In the genomic region with DNA sequence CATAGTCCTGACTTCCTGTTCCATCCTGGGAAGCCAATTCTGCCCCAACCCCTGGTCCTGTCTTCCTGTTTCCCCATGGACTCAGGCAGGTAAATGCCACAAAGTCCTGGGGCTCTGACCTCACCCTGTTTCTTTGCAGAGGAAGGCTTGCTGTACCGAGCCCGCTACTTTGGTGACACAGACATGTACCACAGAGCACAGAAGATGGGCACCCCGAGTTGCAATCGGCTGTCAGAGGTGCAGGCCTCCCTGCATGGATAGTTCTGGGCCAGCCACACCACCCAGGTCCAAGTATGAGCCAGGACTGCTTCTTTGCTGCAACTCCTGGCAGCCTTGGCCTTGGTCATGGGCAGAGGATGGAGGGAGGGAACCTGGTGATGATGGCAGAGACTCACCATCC, we compare ENCODE assay signal across 10 mouse cellular contexts. TPM values are rescaled to one million over a fixed set of nuclear protein-coding genes. Genes with fewer than 3 reads are reported as not detected.
DNase-seq lines count a peak whose midpoint lies in the region; ATAC-seq and TF ChIP-seq lines count a peak whose summit lies in the region.
"Had no signal": no experiment of that assay in that cellular context is flagged by ENCODE, and none has a peak within 500 bp of the region (broad histone marks: within the 10 kb centered on the region; RNA-seq: fewer than 3 reads in every experiment).

No protein-coding gene starts in this region.

- ATAC-seq in limb, embryonic 13.5 days (ENCODE audit: low FRiP score, low read depth) = no peak
- ATAC-seq in lung, postnatal 0 days = no peak
- ATAC-seq: Patski had no signal

- peak overlapping the region; percentile 69 for H3K27ac ChIP-seq in gastrocnemius, adult 2 months
- H3K27ac ChIP-seq in limb, embryonic 13.5 days = 0 out of 2 replicates have a peak overlapping the region, but pooled peaks have one; percentile 44
- peak overlapping the region; percentile 94 for H3K27ac ChIP-seq in olfactory bulb, adult 2 months (ENCODE audit: insufficient read depth, low read depth, low read length)
- no peak overlapping the region for H3K27ac ChIP-seq in lung, postnatal 0 days (ENCODE audit: low read length)

- H3K4me1 ChIP-seq in limb, embryonic 13.5 days = peaks cover 54% of the 10 kb centered on the region
- H3K4me1 ChIP-seq in olfactory bulb, adult 2 months (ENCODE audit: control insufficient read depth, insufficient read depth, low read length) = peaks cover 68% of the 10 kb centered on the region
- peaks cover 16% of the 10 kb centered on the region for H3K4me1 ChIP-seq in lung, postnatal 0 days (ENCODE audit: insufficient read depth, low read depth, low read length)

- no peak overlapping the region for H3K4me2 ChIP-seq in limb, embryonic 13.5 days (replicated peaks)
- no peak overlapping the region for H3K4me2 ChIP-seq in lung, postnatal 0 days (replicated peaks; ENCODE audit: low read depth, low read length)

- no peak overlapping the region for H3K4me3 ChIP-seq in gastrocnemius, adult 2 months
- no peak overlapping the region for H3K4me3 ChIP-seq in limb, embryonic 13.5 days
- no peak overlapping the region for H3K4me3 ChIP-seq in olfactory bulb, adult 2 months (ENCODE audit: insufficient read depth, low read depth, low read length)
- H3K4me3 ChIP-seq in lung, postnatal 0 days (ENCODE audit: low read depth, low read length) = no peak overlapping the region

- H3K9me3 ChIP-seq in limb, embryonic 13.5 days = no peaks in the 10 kb centered on the region
- H3K9me3 ChIP-seq in lung, postnatal 0 days (ENCODE audit: low read length) = no peaks in the 10 kb centered on the region

- H3K27me3 ChIP-seq in limb, embryonic 13.5 days = no peaks in the 10 kb centered on the region
- H3K27me3 ChIP-seq in lung, postnatal 0 days (replicated peaks; ENCODE audit: insufficient read depth, low read length) = no peaks in the 10 kb centered on the region
- H3K27me3 ChIP-seq: Patski had no signal

- H3K9ac ChIP-seq in limb, embryonic 13.5 days = peak overlapping the region; percentile 31; the same call in 1 of the 2 replicates
- no peak overlapping the region for H3K9ac ChIP-seq in lung, postnatal 0 days (replicated peaks; ENCODE audit: low read depth)

- H3K36me3 ChIP-seq in limb, embryonic 13.5 days = peaks cover 68% of the 10 kb centered on the region
- peaks cover 38% of the 10 kb centered on the region for H3K36me3 ChIP-seq in lung, postnatal 0 days (ENCODE audit: insufficient read depth, low read length)

- DNase-seq in gastrocnemius, adult 2 months = no peak
- no peak for DNase-seq in gastrocnemius, adult 18-20 months (ENCODE audit: low spot score)
- peak; percentile 29 for DNase-seq in thymus, postnatal 25 days
- DNase-seq in thymus, postnatal 14 days = no peak
- no peak for DNase-seq in lung, postnatal 0 days (ENCODE audit: low spot score)
- no peak for DNase-seq in left cerebral cortex, postnatal 4 days
- DNase-seq: gastrocnemius, postnatal 36 days had no signal

- intact Hi-C loops in gastrocnemius, adult 2 months (cut with DNase I) = loop anchor here (10.0 kb wide), 1 partner anchor 359 kb away; no protein-coding TSS in a partner anchor
- intact Hi-C loops in left cerebral cortex, postnatal 4 days (cut with DNase I) = loop anchor here (5.0 to 10.0 kb wide), 2 partner anchors 56 to 209 kb away; partner anchors contain the start of genes Ddit4 and Spock2

- no peak for TF ChIP-seq EP300 in lung, postnatal 0 days (IDR thresholded peaks at IDR 0.05)

- TF ChIP-seq POLR2A in olfactory bulb, adult 2 months (IDR thresholded peaks at IDR 0.05; ENCODE audit: insufficient read depth, low read depth, low read length) = no peak

- WGBS in limb, embryonic 13.5 days = 94% methylated on average over 4 of the region's 4 CpGs
- WGBS in olfactory bulb, adult 2 months = 79% methylated on average over 4 of the region's 4 CpGs
- WGBS in lung, postnatal 0 days = 90% methylated on average over 4 of the region's 4 CpGs

- TF ChIP-seq CTCF in gastrocnemius, adult 2 months (IDR thresholded peaks at IDR 0.05) = no peak
- no peak for TF ChIP-seq CTCF in olfactory bulb, adult 2 months (IDR thresholded peaks at IDR 0.05; ENCODE audit: insufficient read depth, low read depth, low read length)
- no peak for TF ChIP-seq CTCF in lung, postnatal 0 days (IDR thresholded peaks at IDR 0.05)

RNA-seq across cellular contexts. Expression of gene Dnajb12, which starts 16.9 kb away (rescaled TPM):
- 10 to 100 TPM; 60.4 to 77.5 TPM for total RNA-seq in gastrocnemius, adult 2 months (2021)
- total RNA-seq in gastrocnemius, adult 18-20 months (2021) = 10 to 100 TPM; 73.4 to 80.1 TPM
- 19.3 and 20.1 TPM in 2 replicates for polyA plus RNA-seq in limb, embryonic 13.5 days (2015; fragmentation: Nextera tagmentation; extraction: Ambion mirVana)
- not detected in 2 replicates for polyA plus RNA-seq in olfactory bulb, adult 2 months (2012; ENCODE audit: insufficient read depth, insufficient read length, low replicate concordance, missing spikeins)
- polyA plus RNA-seq in lung, postnatal 0 days (2015; fragmentation: Nextera tagmentation; extraction: Ambion mirVana) = 19.8 and 24.4 TPM in 2 replicates
- 10 to 100 TPM; 32.1 to 37.7 TPM for total RNA-seq in left cerebral cortex, postnatal 4 days (2021)

RNA-seq across cellular contexts. Expression of gene Ddit4, which starts 55.4 kb away (rescaled TPM):
- total RNA-seq in gastrocnemius, adult 2 months (2021) = 100 to 1,000 TPM in 1 of 2 experiments, 10 to 100 TPM in 1; 15.4 to 183 TPM
- total RNA-seq in gastrocnemius, adult 18-20 months (2021) = 100 to 1,000 TPM in 1 of 2 experiments, 1 to 10 TPM in 1; 8.1 to 202 TPM
- 75.9 and 77.0 TPM in 2 replicates for polyA plus RNA-seq in limb, embryonic 13.5 days (2015; fragmentation: Nextera tagmentation; extraction: Ambion mirVana)
- polyA plus RNA-seq in olfactory bulb, adult 2 months (2012; ENCODE audit: insufficient read depth, insufficient read length, low replicate concordance, missing spikeins) = 264 TPM in 1 of 2 replicates, not detected in the other
- 21.2 and 28.1 TPM in 2 replicates for polyA plus RNA-seq in lung, postnatal 0 days (2015; fragmentation: Nextera tagmentation; extraction: Ambion mirVana)
- total RNA-seq in left cerebral cortex, postnatal 4 days (2021) = 10 to 100 TPM; 50.6 to 52.2 TPM
